Mouse (Mus musculus): ENCODE results near the gene Gm20388. TPM values are rescaled to one million over a fixed set of nuclear protein-coding genes. Genes with fewer than 3 reads are reported as not detected.
"Not testable (repeated sequence)": the region's sequence is repeated elsewhere in the genome, so short reads cannot be mapped to it uniquely, and the experiment has no call there.

Gm20388 gene
- polyA plus RNA-seq, 1 experiment: 0.36 TPM

DNA sequence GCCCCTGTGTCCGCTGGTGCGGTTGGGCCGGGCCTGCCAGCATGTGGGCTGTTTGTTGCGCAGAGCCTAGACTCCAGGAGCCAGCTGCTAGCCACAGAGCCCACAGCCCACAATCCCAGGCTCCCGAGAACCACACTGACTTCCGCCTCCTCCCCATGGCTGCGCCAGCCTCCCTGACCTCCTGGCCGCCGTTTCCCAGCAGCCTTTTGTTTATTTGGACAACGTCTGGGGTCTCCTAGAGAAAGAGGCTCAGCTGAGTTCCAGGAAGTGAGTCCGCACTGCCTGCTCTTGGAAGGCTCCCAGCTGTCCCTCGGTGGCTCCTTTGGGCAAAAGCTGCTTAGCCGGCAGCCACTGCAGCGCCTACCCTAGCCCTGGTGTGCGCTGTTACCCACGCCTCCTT is 1754.7 kb downstream of the Gm20388 start:
- no peaks in the 10 kb centered on the region for H3K36me3 ChIP-seq (ENCODE audit: control insufficient read depth)
- no peaks in the 10 kb centered on the region for H3K4me1 ChIP-seq (ENCODE audit: control insufficient read depth)
- no peak overlapping the region for H3K4me3 ChIP-seq (replicated peaks)
- peaks cover 13% of the 10 kb centered on the region for H3K27me3 ChIP-seq (ENCODE audit: control insufficient read depth)
- H3K9me3 ChIP-seq (ENCODE audit: control insufficient read depth, low read length): no peaks in the 10 kb centered on the region
- TF ChIP-seq GATA1 (IDR thresholded peaks at IDR 0.05; ENCODE audit: low read length) (no peak), TAL1 (IDR thresholded peaks at IDR 0.05; ENCODE audit: low read length) (no peak)

DNA sequence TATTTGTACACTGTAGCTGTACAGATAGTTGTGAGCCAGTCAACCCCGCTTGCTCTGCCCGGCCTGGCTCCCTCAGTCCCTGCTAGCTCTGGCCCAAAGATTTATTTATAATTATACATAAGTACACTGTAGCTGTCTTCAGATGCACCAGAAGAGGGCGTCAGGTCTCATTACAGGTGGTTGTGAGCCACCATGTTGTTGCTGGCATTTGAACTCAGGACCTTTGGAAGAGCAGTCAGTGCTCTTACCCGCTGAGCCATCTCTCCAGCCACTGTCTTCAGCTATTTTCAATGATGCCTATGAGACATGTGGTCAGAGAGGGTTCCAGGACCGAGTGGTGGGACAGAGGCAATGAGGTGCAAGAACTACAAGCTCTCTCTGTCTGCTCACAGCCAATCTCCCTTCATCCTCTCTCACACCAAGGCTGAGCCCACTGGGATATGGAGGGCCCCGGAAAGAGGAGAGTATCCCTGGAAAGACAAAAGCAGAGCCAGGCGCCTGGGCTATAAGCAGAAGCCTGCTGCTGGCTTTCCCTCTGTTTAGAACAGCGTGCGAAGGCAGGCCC is 1757.4 kb downstream of the Gm20388 start:
- not testable (repeated sequence) for H3K4me1 ChIP-seq (ENCODE audit: control insufficient read depth); H3K9me3 ChIP-seq (ENCODE audit: control insufficient read depth, low read length); H3K36me3 ChIP-seq (ENCODE audit: control insufficient read depth); H3K4me3 ChIP-seq (replicated peaks)
- peaks cover 13% of the 10 kb centered on the region for H3K27me3 ChIP-seq (ENCODE audit: control insufficient read depth)

DNA sequence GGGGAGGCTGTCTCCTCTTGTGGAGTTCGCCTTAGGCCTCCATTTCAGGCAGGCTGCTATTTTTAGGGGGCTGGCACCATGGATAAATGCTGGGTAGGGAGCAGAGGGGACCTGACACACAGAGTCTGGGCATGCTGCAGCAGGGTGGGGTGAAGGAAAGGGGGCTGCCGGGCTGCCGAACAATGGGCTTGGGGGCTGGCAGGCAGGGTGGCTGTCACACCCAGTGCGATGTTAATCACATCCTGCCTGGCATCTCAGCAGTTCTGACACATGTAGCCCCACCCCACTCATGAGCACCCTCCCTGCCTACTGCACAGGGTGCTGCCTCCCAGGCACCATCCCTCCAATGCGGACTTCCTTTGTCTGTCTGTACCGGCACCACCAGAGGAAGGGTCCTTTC is 1757.9 kb downstream of the Gm20388 start:
- no peaks in the 10 kb centered on the region for H3K4me1 ChIP-seq (ENCODE audit: control insufficient read depth)
- H3K4me3 ChIP-seq (replicated peaks): no peak overlapping the region
- H3K36me3 ChIP-seq (ENCODE audit: control insufficient read depth): no peaks in the 10 kb centered on the region
- H3K9me3 ChIP-seq (ENCODE audit: control insufficient read depth, low read length): no peaks in the 10 kb centered on the region
- no peak for TF ChIP-seq TAL1 (IDR thresholded peaks at IDR 0.05; ENCODE audit: low read length)
- no peak for TF ChIP-seq GATA1 (IDR thresholded peaks at IDR 0.05; ENCODE audit: low read length)
- peaks cover 13% of the 10 kb centered on the region for H3K27me3 ChIP-seq (ENCODE audit: control insufficient read depth)

DNA sequence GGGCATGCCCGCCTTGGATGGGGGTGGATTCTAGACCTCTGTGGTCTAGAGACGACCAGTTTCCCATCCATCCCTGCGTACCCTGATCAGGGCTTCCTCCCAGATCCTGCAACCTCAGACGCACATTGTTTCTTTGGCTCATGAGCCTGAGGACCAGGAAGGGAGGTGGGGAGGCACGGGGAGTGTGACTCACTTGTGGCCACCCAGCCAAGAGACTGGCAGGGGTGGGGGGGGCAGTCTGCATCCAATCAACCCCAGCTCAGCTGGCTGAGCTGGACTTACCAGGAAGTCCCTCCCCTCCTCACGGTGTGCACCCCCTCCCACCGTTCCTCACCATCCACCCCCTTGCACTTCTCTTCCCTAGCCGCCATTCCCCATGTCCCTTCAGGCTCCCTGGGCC is 1758.6 kb downstream of the Gm20388 start:
- H3K4me3 ChIP-seq (replicated peaks): no peak overlapping the region
- no peaks in the 10 kb centered on the region for H3K4me1 ChIP-seq (ENCODE audit: control insufficient read depth)
- TF ChIP-seq GATA1 (IDR thresholded peaks at IDR 0.05; ENCODE audit: low read length) (no peak), TAL1 (IDR thresholded peaks at IDR 0.05; ENCODE audit: low read length) (no peak)
- no peaks in the 10 kb centered on the region for H3K36me3 ChIP-seq (ENCODE audit: control insufficient read depth)
- no peaks in the 10 kb centered on the region for H3K9me3 ChIP-seq (ENCODE audit: control insufficient read depth, low read length)
- peaks cover 13% of the 10 kb centered on the region for H3K27me3 ChIP-seq (ENCODE audit: control insufficient read depth)

DNA sequence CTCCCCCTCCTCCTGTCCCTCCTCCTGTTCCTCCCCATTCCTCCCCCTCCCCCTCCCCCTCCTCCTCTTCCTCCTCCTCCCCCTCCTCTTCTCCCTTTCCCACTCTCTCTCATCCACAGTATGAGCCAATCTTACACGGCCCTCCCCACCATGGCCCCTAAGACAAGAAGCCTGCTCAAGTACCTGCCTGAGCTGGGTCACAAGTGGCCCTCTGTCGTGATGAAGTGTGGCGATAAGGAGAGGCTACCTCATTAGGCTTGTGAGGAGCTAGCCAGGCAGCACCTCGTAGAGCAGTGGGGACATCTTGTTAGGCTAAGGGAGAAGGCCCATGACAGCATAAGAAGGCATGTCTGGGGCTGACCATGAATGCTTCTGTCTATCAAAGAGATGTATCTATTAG is 1762.5 kb downstream of the Gm20388 start:
- TF ChIP-seq TAL1 (IDR thresholded peaks at IDR 0.05; ENCODE audit: low read length) (no peak), GATA1 (IDR thresholded peaks at IDR 0.05; ENCODE audit: low read length) (no peak)

DNA sequence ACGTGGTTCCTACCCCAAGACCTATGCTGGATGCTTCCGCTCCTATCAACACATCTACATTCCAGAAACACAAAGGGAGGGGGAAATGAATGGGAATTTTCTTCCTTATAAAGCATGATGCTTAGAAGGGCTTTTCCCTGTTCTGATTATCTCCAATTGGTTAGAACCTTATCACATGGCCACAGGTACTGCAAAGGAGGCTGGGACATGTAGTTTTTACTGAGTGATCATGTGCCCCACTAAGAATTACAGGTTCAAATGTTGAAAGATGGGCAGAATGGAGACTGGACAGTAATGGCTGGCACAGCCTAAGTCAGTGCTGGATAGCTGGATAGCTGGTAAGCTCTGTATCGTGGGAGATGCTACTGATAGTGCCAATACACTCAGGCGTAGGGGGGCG is 1763.3 kb downstream of the Gm20388 start:
- peaks cover 3% of the 10 kb centered on the region for H3K27me3 ChIP-seq (ENCODE audit: control insufficient read depth)
- TF ChIP-seq TAL1 (IDR thresholded peaks at IDR 0.05; ENCODE audit: low read length): no peak
- TF ChIP-seq GATA1 (IDR thresholded peaks at IDR 0.05; ENCODE audit: low read length): no peak
- no peaks in the 10 kb centered on the region for H3K9me3 ChIP-seq (ENCODE audit: control insufficient read depth, low read length)
- no peak overlapping the region for H3K4me3 ChIP-seq (replicated peaks)
- H3K36me3 ChIP-seq (ENCODE audit: control insufficient read depth): no peaks in the 10 kb centered on the region
- no peaks in the 10 kb centered on the region for H3K4me1 ChIP-seq (ENCODE audit: control insufficient read depth)

More for the DNA sequence above, 1762.5 kb downstream of the Gm20388 start:
- no peak overlapping the region for H3K4me3 ChIP-seq (replicated peaks)
- H3K4me1 ChIP-seq (ENCODE audit: control insufficient read depth): no peaks in the 10 kb centered on the region
- peaks cover 7% of the 10 kb centered on the region for H3K27me3 ChIP-seq (ENCODE audit: control insufficient read depth)
- no peaks in the 10 kb centered on the region for H3K36me3 ChIP-seq (ENCODE audit: control insufficient read depth)
- H3K9me3 ChIP-seq (ENCODE audit: control insufficient read depth, low read length): no peaks in the 10 kb centered on the region

DNA sequence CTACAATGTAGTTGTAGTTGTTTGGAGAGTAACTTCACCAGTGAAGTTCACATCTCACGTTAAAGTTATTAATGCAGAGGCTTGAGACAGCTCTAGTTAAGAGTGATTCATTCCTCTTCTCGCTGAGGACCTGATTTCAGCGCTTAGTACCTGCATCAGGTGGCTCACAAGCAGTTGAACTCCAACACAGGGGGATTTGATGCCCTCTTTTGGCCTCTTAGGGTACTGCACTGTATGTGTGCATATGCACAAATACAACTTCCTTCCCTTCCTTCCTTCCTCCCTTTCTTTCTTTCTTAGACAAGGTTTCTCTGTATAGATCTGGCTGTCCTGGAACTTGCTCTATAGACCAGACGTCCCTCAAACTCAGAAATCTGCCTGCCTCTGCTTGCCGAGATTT is 1763.9 kb downstream of the Gm20388 start:
- no peaks in the 10 kb centered on the region for H3K4me1 ChIP-seq (ENCODE audit: control insufficient read depth)
- H3K4me3 ChIP-seq (replicated peaks): no peak overlapping the region
- H3K27me3 ChIP-seq (ENCODE audit: control insufficient read depth): no peaks in the 10 kb centered on the region
- H3K9me3 ChIP-seq (ENCODE audit: control insufficient read depth, low read length): no peaks in the 10 kb centered on the region
- no peaks in the 10 kb centered on the region for H3K36me3 ChIP-seq (ENCODE audit: control insufficient read depth)
- TF ChIP-seq GATA1 (IDR thresholded peaks at IDR 0.05; ENCODE audit: low read length) (no peak), TAL1 (IDR thresholded peaks at IDR 0.05; ENCODE audit: low read length) (no peak)

DNA sequence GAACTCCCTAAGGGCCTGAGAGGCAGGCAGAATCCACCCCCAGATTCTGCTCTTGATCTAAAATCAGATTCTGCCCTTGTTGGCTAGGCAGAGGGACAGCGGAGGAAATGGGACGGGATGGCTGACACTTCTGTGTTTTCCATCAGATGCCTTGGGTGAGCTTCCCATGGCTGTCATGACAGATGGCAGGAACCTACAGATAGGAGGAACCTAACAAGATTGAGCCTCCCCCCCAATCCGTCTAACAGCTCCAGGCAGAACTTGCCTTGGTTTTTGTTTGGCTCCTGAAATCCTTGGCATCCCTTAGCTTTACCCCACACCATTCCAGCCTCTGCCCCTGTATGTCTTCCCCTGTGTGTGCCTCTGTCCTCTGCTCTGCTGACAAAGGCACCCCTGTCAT is 1764.5 kb downstream of the Gm20388 start:
- TF ChIP-seq GATA1 (IDR thresholded peaks at IDR 0.05; ENCODE audit: low read length) (no peak), TAL1 (IDR thresholded peaks at IDR 0.05; ENCODE audit: low read length) (no peak)
- no peaks in the 10 kb centered on the region for H3K9me3 ChIP-seq (ENCODE audit: control insufficient read depth, low read length)
- no peak overlapping the region for H3K4me3 ChIP-seq (replicated peaks)
- no peaks in the 10 kb centered on the region for H3K4me1 ChIP-seq (ENCODE audit: control insufficient read depth)
- H3K36me3 ChIP-seq (ENCODE audit: control insufficient read depth): no peaks in the 10 kb centered on the region
- no peaks in the 10 kb centered on the region for H3K27me3 ChIP-seq (ENCODE audit: control insufficient read depth)

DNA sequence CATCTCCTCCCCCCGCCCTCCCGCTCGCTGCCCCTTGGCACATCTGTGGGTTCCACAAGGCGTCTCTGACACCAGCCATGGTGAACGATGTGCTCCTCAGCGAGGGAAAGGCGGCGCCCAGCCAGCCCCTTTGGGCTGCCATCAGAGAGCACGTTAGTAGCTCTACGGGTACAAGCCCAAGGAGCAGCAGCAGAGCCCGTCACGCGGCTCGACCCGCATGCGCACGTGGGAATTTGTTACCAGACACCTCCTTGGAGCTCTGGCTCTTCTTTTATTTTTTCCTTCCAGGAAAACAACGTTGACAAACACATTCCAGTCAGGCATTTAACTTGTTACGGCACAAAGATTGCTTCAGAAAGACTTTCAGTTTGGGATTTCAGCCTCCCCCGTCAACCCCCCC is 1765.1 kb downstream of the Gm20388 start:
- Histone ChIP-seq H3K9me3 (ENCODE audit: control insufficient read depth, low read length) (no peaks in the 10 kb centered on the region), H3K27me3 (ENCODE audit: control insufficient read depth) (no peaks in the 10 kb centered on the region), H3K4me1 (ENCODE audit: control insufficient read depth) (no peaks in the 10 kb centered on the region), H3K36me3 (ENCODE audit: control insufficient read depth) (no peaks in the 10 kb centered on the region), H3K4me3 (replicated peaks) (no peak overlapping the region)
- TF ChIP-seq GATA1 (IDR thresholded peaks at IDR 0.05; ENCODE audit: low read length): no peak
- TF ChIP-seq TAL1 (IDR thresholded peaks at IDR 0.05; ENCODE audit: low read length): no peak

DNA sequence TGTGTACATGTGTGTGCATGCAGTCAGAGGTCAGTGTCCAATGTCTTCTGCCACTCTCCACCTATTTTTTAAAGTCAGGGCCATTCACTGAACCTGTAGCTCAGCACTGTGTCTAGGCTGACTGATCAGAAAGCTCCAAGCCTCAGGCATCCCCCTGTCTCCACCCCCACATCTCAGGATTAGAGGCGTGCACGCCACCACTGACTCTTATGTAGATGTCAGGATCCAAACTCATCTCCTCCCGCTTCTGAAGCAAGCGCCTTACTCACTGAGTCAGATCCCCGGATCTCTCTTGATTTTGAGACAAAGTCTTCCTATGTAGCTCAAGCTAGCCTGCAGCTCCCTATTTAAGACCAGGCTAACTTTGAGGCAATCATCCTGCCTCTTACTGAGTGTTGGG is 1768.1 kb downstream of the Gm20388 start:
- Histone ChIP-seq H3K36me3 (ENCODE audit: control insufficient read depth) (no peaks in the 10 kb centered on the region), H3K4me3 (replicated peaks) (no peak overlapping the region), H3K4me1 (ENCODE audit: control insufficient read depth) (no peaks in the 10 kb centered on the region), H3K27me3 (ENCODE audit: control insufficient read depth) (no peaks in the 10 kb centered on the region), H3K9me3 (ENCODE audit: control insufficient read depth, low read length) (no peaks in the 10 kb centered on the region)
- no peak for TF ChIP-seq GATA1 (IDR thresholded peaks at IDR 0.05; ENCODE audit: low read length)
- TF ChIP-seq TAL1 (IDR thresholded peaks at IDR 0.05; ENCODE audit: low read length): no peak

Measured in erythroblast, embryonic 14.5 days (primary cell).